Mouse (Mus musculus): ENCODE data around the gene BC048562. TPM values are rescaled to one million over a fixed set of nuclear protein-coding genes. Genes with fewer than 3 reads are reported as not detected.

BC048562 gene
- total RNA-seq, 2 experiments from 2014 or later = not detected

DNA sequence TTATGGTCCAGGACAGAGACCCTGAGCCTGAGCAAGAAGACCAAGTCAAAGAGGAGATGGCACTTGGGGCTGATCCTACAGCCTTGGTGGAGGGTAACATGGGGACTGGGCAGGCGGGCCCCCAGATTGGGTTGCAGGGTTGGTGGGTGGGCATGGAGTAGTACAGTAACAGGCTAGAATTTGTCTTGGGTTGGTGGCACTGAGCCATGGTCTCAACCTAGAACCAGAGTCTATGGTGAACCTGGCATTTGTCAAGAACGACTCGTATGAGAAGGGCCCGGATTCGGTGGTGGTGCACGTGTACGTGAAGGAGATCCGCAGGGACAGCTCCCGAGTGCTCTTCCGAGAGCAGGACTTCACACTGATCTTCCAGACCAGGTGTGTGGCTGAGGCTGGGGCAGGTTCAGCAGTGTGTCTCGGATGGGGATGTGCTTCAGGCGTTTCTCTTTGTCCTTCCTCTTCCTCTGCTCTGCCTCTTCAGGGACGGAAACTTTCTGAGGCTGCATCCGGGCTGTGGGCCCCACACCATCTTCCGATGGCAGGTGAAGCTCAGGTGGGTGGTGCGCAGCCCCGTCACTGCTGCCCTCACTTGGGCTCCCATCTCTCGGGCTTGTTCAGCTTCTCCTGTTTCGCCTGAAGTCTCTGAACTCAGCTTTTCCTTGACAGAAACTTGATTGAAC is 58.0 kb downstream of the BC048562 start:
- no peak for DNase-seq
- intact Hi-C loops (cut with DNase I) = no loop called here

DNA sequence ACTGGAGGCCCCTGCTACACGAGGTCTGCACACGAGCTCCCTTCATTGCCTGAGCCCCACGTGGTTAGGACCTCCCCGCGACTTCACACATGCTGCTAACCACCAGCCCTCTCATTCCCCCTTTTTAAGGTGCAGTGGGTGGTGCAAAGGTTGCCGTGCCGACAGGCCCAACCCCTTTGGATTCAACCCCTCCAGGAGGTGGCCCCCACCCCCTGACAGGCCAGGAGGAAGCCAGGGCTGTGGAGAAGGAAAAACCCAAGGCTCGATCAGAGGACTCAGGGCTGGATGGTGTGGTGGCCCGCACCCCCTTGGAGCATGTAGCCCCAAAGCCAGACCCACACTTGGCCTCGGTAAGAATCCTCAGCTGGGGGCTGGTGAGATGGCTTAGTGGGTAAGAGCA is 58.6 kb downstream of the BC048562 start:
- intact Hi-C loops (cut with DNase I) = no loop called here
- DNase-seq = no peak

Other genes with a start within 250 kb of the BC048562 start
- gene Bsn, start 246.1 kb upstream of the BC048562 start, total RNA-seq (2021) = under 1 TPM; 0.05 to 0.07 TPM
- 100 to 1,000 TPM; 362 to 379 TPM for gene Dag1, start 172.5 kb upstream of the BC048562 start, total RNA-seq (2021)
- 10 to 100 TPM; 18.4 to 19.8 TPM for gene Nicn1, start 146.1 kb upstream of the BC048562 start, total RNA-seq (2021)
- 1 to 10 TPM; 5.4 to 7.0 TPM for gene Amt, start 139.6 kb upstream of the BC048562 start, total RNA-seq (2021)
- 100 to 1,000 TPM; 250 to 262 TPM for gene Rhoa, start 130.4 kb upstream of the BC048562 start, total RNA-seq (2021)
- gene Tcta, start 130.3 kb upstream of the BC048562 start, total RNA-seq (2021) = 10 to 100 TPM; 25.4 to 25.5 TPM
- gene Gpx1, start 97.6 kb upstream of the BC048562 start, total RNA-seq (2021) = 100 to 1,000 TPM; 156 to 161 TPM
- gene Usp4, start 88.6 kb upstream of the BC048562 start, total RNA-seq (2021) = 10 to 100 TPM; 76.5 to 83.6 TPM
- under 1 TPM; 0.67 to 0.90 TPM for gene 1700102P08Rik, start 43.7 kb upstream of the BC048562 start, total RNA-seq (2021)
- gene Ccdc36, start 8.0 kb upstream of the BC048562 start, total RNA-seq (2021) = not detected
- 10 to 100 TPM; 23.6 to 29.4 TPM for gene Ccdc71, start 24.0 kb downstream of the BC048562 start, total RNA-seq (2021)
- 10 to 100 TPM; 15.0 to 15.2 TPM for gene Klhdc8b, start 25.1 kb downstream of the BC048562 start, total RNA-seq (2021)
- 100 to 1,000 TPM; 355 to 379 TPM for gene Lamb2, start 43.3 kb downstream of the BC048562 start, total RNA-seq (2021)
- 100 to 1,000 TPM; 101 to 108 TPM for gene Usp19, start 54.1 kb downstream of the BC048562 start, total RNA-seq (2021)
- gene Qars, start 71.2 kb downstream of the BC048562 start, total RNA-seq (2021) = 10 to 100 TPM; 75.9 to 81.0 TPM
- gene Qrich1, start 80.3 kb downstream of the BC048562 start, total RNA-seq (2021) = 10 to 100 TPM; 68.4 to 70.1 TPM
- 10 to 100 TPM; 47.0 to 54.5 TPM for gene Impdh2, start 123.8 kb downstream of the BC048562 start, total RNA-seq (2021)
- 10 to 100 TPM; 53.1 to 59.8 TPM for gene Ndufaf3, start 131.0 kb downstream of the BC048562 start, total RNA-seq (2021)
- gene Dalrd3, start 133.4 kb downstream of the BC048562 start, total RNA-seq (2021) = 10 to 100 TPM; 18.7 to 21.4 TPM
- 10 to 100 TPM; 21.2 to 23.9 TPM for gene Wdr6, start 142.3 kb downstream of the BC048562 start, total RNA-seq (2021)
- gene P4htm, start 161.2 kb downstream of the BC048562 start, total RNA-seq (2021) = 10 to 100 TPM; 14.3 to 16.6 TPM
- 10 to 100 TPM; 47.7 to 48.0 TPM for gene Arih2, start 212.9 kb downstream of the BC048562 start, total RNA-seq (2021)
- gene Slc25a20, start 225.6 kb downstream of the BC048562 start, total RNA-seq (2021) = 100 to 1,000 TPM; 222 to 228 TPM